Mouse (Mus musculus): Measurements from ENCODE around the gene Gdpd4. TPM values are rescaled to one million over a fixed set of nuclear protein-coding genes. Genes with fewer than 3 reads are reported as not detected.

Gene Gdpd4
- polyA plus RNA-seq, 1 experiment from 2014 or later: not detected

GRCm38 (mm10) chr7:98071620-98072019 lies 151.9 kb downstream of the Gdpd4 start:
- Histone ChIP-seq H3K9me3 (ENCODE audit: control insufficient read depth, low read length) (no peaks in the 10 kb centered on the region), H3K27ac (replicated peaks) (no peak overlapping the region), H3K27me3 (ENCODE audit: control insufficient read depth, insufficient read depth, low read length) (no peaks in the 10 kb centered on the region), H3K9ac (ENCODE audit: low read length) (no peak overlapping the region), H3K36me3 (ENCODE audit: control insufficient read depth, insufficient read depth, low read length) (no peaks in the 10 kb centered on the region), H3K4me1 (replicated peaks; ENCODE audit: control insufficient read depth, insufficient read depth) (no peaks in the 10 kb centered on the region), H3K4me3 (ENCODE audit: low read depth, low read length) (no peak overlapping the region), H3K4me2 (replicated peaks; ENCODE audit: low read depth) (no peak overlapping the region)
- 35% methylated on average over 5 of the region's 5 CpGs for WGBS
- DNase-seq (ENCODE audit: low spot score) (peak; percentile 91), ATAC-seq (ENCODE audit: low FRiP score, low TSS enrichment) (peak; percentile 47; the same call in 1 of the 2 replicates)
- TF ChIP-seq EP300 (optimal IDR thresholded peaks at IDR 0.05) (no peak), CTCF (IDR thresholded peaks at IDR 0.05; ENCODE audit: low read depth) (peak; percentile 99)

- Histone ChIP-seq H3K4me2 (replicated peaks; ENCODE audit: low read depth) (no peak overlapping the region), H3K4me1 (replicated peaks; ENCODE audit: control insufficient read depth, insufficient read depth) (no peaks in the 10 kb centered on the region), H3K4me3 (ENCODE audit: low read depth, low read length) (no peak overlapping the region), H3K27me3 (ENCODE audit: control insufficient read depth, insufficient read depth, low read length) (no peaks in the 10 kb centered on the region), H3K9ac (ENCODE audit: low read length) (no peak overlapping the region), H3K27ac (replicated peaks) (no peak overlapping the region), H3K36me3 (ENCODE audit: control insufficient read depth, insufficient read depth, low read length) (no peaks in the 10 kb centered on the region), H3K9me3 (ENCODE audit: control insufficient read depth, low read length) (no peaks in the 10 kb centered on the region)
- ATAC-seq (ENCODE audit: low FRiP score, low TSS enrichment): no peak
- TF ChIP-seq EP300 (optimal IDR thresholded peaks at IDR 0.05): no peak
- TF ChIP-seq CTCF (IDR thresholded peaks at IDR 0.05; ENCODE audit: low read depth): no peak
- DNase-seq (ENCODE audit: low spot score): no peak
- WGBS: 83% methylated on average over 11 of the region's 11 CpGs
These were observed 157.7 kb downstream of the Gdpd4 start for GRCm38 (mm10) chr7:98077453-98077852.

GRCm38 (mm10) chr7:98082376-98082775 lies 162.6 kb downstream of the Gdpd4 start:
- H3K27ac ChIP-seq (replicated peaks): no peak overlapping the region
- no peak overlapping the region for H3K9ac ChIP-seq (ENCODE audit: low read length)
- H3K4me2 ChIP-seq (replicated peaks; ENCODE audit: low read depth): no peak overlapping the region
- H3K4me3 ChIP-seq (ENCODE audit: low read depth, low read length): no peak overlapping the region
- no peak for ATAC-seq (ENCODE audit: low FRiP score, low TSS enrichment)
- no peaks in the 10 kb centered on the region for H3K36me3 ChIP-seq (ENCODE audit: control insufficient read depth, insufficient read depth, low read length)
- TF ChIP-seq EP300 (optimal IDR thresholded peaks at IDR 0.05) (no peak), CTCF (IDR thresholded peaks at IDR 0.05; ENCODE audit: low read depth) (no peak)
- DNase-seq (ENCODE audit: low spot score): no peak
- WGBS: 32% methylated on average over 5 of the region's 5 CpGs
- H3K27me3 ChIP-seq (ENCODE audit: control insufficient read depth, insufficient read depth, low read length): no peaks in the 10 kb centered on the region
- H3K9me3 ChIP-seq (ENCODE audit: control insufficient read depth, low read length): no peaks in the 10 kb centered on the region
- H3K4me1 ChIP-seq (replicated peaks; ENCODE audit: control insufficient read depth, insufficient read depth): no peaks in the 10 kb centered on the region

GRCm38 (mm10) chr7:98084541-98085293 lies 165.0 kb downstream of the Gdpd4 start:
- WGBS: 36% methylated on average over 12 of the region's 12 CpGs
- Histone ChIP-seq H3K36me3 (ENCODE audit: control insufficient read depth, insufficient read depth, low read length) (no peaks in the 10 kb centered on the region), H3K9ac (ENCODE audit: low read length) (0 out of 2 replicates have a peak overlapping the region, but pooled peaks have one; percentile 1), H3K4me1 (replicated peaks; ENCODE audit: control insufficient read depth, insufficient read depth) (no peaks in the 10 kb centered on the region), H3K27me3 (ENCODE audit: control insufficient read depth, insufficient read depth, low read length) (no peaks in the 10 kb centered on the region), H3K27ac (replicated peaks) (0 out of 2 replicates have a peak overlapping the region, but pooled peaks have one; percentile 18), H3K4me2 (replicated peaks; ENCODE audit: low read depth) (no peak overlapping the region), H3K9me3 (ENCODE audit: control insufficient read depth, low read length) (no peaks in the 10 kb centered on the region), H3K4me3 (ENCODE audit: low read depth, low read length) (no peak overlapping the region)
- ATAC-seq (ENCODE audit: low FRiP score, low TSS enrichment): no peak
- no peak for DNase-seq (ENCODE audit: low spot score)
- no peak for TF ChIP-seq EP300 (optimal IDR thresholded peaks at IDR 0.05)
- no peak for TF ChIP-seq CTCF (IDR thresholded peaks at IDR 0.05; ENCODE audit: low read depth)

- H3K27me3 ChIP-seq (ENCODE audit: control insufficient read depth, insufficient read depth, low read length): no peaks in the 10 kb centered on the region
- H3K9ac ChIP-seq (ENCODE audit: low read length): no peak overlapping the region
- no peak overlapping the region for H3K4me2 ChIP-seq (replicated peaks; ENCODE audit: low read depth)
- H3K4me3 ChIP-seq (ENCODE audit: low read depth, low read length): no peak overlapping the region
- DNase-seq (ENCODE audit: low spot score) (no peak), ATAC-seq (ENCODE audit: low FRiP score, low TSS enrichment) (no peak)
- TF ChIP-seq CTCF (IDR thresholded peaks at IDR 0.05; ENCODE audit: low read depth): no peak
- no peak for TF ChIP-seq EP300 (optimal IDR thresholded peaks at IDR 0.05)
- WGBS: 59% methylated on average over 7 of the region's 7 CpGs
- H3K4me1 ChIP-seq (replicated peaks; ENCODE audit: control insufficient read depth, insufficient read depth): no peaks in the 10 kb centered on the region
- no peaks in the 10 kb centered on the region for H3K9me3 ChIP-seq (ENCODE audit: control insufficient read depth, low read length)
- no peaks in the 10 kb centered on the region for H3K36me3 ChIP-seq (ENCODE audit: control insufficient read depth, insufficient read depth, low read length)
- 0 out of 2 replicates have a peak overlapping the region, but pooled peaks have one; percentile 13 for H3K27ac ChIP-seq (replicated peaks)
These were observed 165.6 kb downstream of the Gdpd4 start for GRCm38 (mm10) chr7:98085314-98085713.

GRCm38 (mm10) chr7:98086346-98086745 lies 166.6 kb downstream of the Gdpd4 start:
- 37% methylated on average over 2 of the region's 2 CpGs for WGBS
- Histone ChIP-seq H3K36me3 (ENCODE audit: control insufficient read depth, insufficient read depth, low read length) (no peaks in the 10 kb centered on the region), H3K9me3 (ENCODE audit: control insufficient read depth, low read length) (no peaks in the 10 kb centered on the region), H3K27ac (replicated peaks) (no peak overlapping the region), H3K4me1 (replicated peaks; ENCODE audit: control insufficient read depth, insufficient read depth) (no peaks in the 10 kb centered on the region), H3K27me3 (ENCODE audit: control insufficient read depth, insufficient read depth, low read length) (no peaks in the 10 kb centered on the region), H3K4me2 (replicated peaks; ENCODE audit: low read depth) (no peak overlapping the region), H3K4me3 (ENCODE audit: low read depth, low read length) (no peak overlapping the region), H3K9ac (ENCODE audit: low read length) (no peak overlapping the region)
- DNase-seq (ENCODE audit: low spot score): no peak
- TF ChIP-seq EP300 (optimal IDR thresholded peaks at IDR 0.05): no peak
- peak; percentile 79 for TF ChIP-seq CTCF (IDR thresholded peaks at IDR 0.05; ENCODE audit: low read depth)
- ATAC-seq (ENCODE audit: low FRiP score, low TSS enrichment): no peak

Data from stomach, postnatal 0 days (tissue).